Mouse (Mus musculus): ENCODE data around the gene Acd. TPM values are rescaled to one million over a fixed set of nuclear protein-coding genes. Genes with fewer than 3 reads are reported as not detected.

The Acd gene
- polyA plus RNA-seq (2012; rRNA removed): 8.2 and 9.3 TPM in 2 replicates

DNA sequence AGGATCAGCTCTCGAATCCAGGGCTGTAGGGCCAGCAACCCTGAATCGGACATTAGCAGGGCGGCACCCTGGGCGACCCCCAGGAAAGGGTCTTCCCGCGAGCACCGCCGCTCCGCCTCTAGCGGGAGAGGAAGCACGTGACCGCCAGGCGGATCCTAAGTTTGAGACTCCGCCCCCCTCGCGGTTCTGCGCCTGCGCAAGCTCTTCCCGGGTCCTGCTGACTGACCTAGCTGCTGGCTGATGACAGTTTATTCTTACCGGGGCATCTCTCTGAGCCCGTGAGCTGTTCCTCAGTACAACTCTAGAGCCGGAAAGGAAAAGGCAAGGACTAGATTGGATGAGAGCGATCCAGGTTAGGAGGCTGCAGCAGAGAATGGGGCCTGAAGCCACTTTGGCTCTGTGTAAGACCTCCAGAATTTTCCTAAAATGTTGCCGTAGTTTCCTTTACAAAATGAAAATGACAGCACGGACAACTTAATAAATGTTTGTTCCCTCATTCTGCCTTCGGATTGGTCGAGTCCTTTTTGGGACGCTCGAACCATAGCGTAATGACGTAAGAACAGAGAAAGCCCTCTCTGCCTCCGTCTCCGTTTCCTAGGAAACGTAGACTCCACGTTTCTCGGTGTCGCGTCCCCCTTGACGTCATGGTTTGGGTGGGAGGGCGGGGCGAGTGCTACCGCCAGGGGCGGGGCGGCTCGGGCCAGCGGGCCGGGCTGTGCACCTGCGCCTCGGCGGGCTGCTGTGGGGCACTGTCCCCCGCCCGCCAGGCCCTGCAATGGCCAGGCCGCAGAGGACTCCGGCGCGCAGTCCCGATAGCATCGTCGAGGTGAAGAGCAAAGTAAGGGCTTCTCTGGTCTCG, at the start of gene Acd, which contains the start of gene Pard6a:
Gene Acd (minus strand): TSS at position 137 of the 859 bp plus-strand sequence.
Gene Pard6a (plus strand): TSS at position 183 of the 859 bp plus-strand sequence.

DNA sequence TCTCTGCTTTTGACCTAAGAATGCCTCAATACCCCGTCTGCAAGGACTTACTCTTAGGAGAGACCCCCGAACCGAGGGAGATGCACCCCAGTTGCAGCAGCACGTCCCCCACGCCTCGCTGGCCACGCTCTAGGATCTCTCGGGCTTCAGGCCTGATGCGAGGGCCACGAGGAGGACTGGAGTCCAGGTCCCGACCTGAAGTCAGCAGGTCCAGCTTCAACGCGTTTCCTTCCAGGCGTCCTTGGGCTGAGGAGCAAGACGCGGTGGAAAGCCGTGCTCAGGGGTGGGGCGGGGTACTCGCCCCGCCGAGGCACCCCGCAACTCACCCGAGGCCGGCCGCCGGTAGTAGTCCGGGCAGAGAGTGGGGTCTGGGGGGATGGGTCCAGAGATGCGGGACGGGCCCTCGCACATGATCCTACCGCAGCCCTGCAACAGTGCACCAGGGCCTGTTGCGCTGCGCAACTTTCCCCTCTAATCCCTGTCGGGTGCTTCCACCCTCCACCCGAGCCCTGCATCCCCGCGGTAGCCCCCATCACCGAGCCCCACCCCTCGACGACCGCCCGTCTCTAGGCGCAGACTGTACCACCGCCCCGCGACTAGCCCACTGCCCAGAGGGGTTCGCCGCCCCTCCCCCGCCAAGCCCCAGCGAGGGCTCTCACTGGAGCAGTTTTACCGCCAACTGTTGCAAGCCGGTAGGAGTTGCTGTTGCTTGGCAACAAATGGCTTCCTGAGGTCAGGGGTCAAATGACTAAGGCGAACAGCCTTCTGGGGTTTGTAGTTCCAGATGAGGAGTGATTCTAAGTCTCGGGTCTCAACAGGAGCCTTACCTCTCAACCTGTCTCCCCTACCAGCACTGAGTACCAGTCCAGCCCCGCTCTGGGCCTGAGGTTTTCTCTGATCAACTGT, 6.8 kb upstream of the Acd start, which contains the start of the genes 4933405L10Rik and Enkd1:
Gene 4933405L10Rik (plus strand): TSS at position 158 of the 906 bp plus-strand sequence.
Gene Enkd1 (minus strand): TSS at position 713 of the 906 bp plus-strand sequence.

DNA sequence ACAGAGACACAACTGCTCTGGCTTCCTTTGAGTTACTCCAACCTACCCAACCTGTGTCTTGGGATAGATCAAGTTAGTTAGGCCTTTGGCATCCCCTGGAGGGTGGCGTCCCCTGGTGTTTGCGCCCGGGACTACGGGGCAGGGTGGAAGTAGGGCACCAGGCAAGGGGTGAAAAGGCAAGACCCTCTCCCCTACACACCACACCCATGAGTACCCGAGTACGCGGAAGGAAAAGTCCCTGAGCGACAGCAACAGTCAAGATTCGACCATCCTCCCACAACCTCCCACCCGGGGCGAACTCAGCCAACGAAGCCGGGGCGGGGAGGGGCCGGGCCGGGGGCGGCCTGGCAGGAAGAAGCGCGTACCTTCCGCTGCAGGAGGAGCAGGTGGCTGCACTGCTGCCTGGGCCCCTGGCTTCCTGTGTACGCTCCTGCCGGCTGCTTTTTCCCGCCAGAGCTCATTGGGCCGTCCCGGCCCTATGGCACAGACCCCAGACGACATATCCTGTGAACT, 15.1 kb downstream of the Acd start, which contains the start of gene Carmil2:
Gene Carmil2 (plus strand): TSS at position 479 of the 513 bp plus-strand sequence.

Other genes with a start within 250 kb of the Acd start
- 0.69 and 2.4 TPM in 2 replicates for gene Tppp3, start 229.6 kb downstream of the Acd start, polyA plus RNA-seq (2012; rRNA removed)
- gene Zdhhc1, start 204.2 kb downstream of the Acd start, polyA plus RNA-seq (2012; rRNA removed): 1.9 and 2.1 TPM in 2 replicates
- gene Hsd11b2, start 182.3 kb downstream of the Acd start, polyA plus RNA-seq (2012; rRNA removed): 0.85 and 0.98 TPM in 2 replicates
- gene Atp6v0d1, start 135.1 kb downstream of the Acd start, polyA plus RNA-seq (2012; rRNA removed): 32.3 and 42.6 TPM in 2 replicates
- 3.7 and 4.5 TPM in 2 replicates for gene Ripor1, start 95.8 kb downstream of the Acd start, polyA plus RNA-seq (2012; rRNA removed)
- 19.4 and 23.8 TPM in 2 replicates for gene Ctcf, start 64.5 kb downstream of the Acd start, polyA plus RNA-seq (2012; rRNA removed)
- gene Agrp, start 63.7 kb downstream of the Acd start, polyA plus RNA-seq (2012; rRNA removed): 0.05 TPM in 1 of 2 replicates, not detected in the other
- 1.00 and 1.8 TPM in 2 replicates for gene Carmil2, start 14.8 kb downstream of the Acd start, polyA plus RNA-seq (2012; rRNA removed)
- gene Pard6a, start within 50 bp of the Acd start, polyA plus RNA-seq (2012; rRNA removed): 5.7 TPM in 2 replicates
- 0.03 TPM in 1 of 2 replicates, not detected in the other for gene 4933405L10Rik, start 6.6 kb upstream of the Acd start, polyA plus RNA-seq (2012; rRNA removed)
- 7.6 and 8.1 TPM in 2 replicates for gene Enkd1, start 7.1 kb upstream of the Acd start, polyA plus RNA-seq (2012; rRNA removed)
- 1.0 and 1.1 TPM in 2 replicates for gene Gfod2, start 57.6 kb upstream of the Acd start, polyA plus RNA-seq (2012; rRNA removed)
- 48.1 and 64.7 TPM in 2 replicates for gene Ranbp10, start 126.2 kb upstream of the Acd start, polyA plus RNA-seq (2012; rRNA removed)
- gene Tsnaxip1, start 126.6 kb upstream of the Acd start, polyA plus RNA-seq (2012; rRNA removed): 0.02 and 0.06 TPM in 2 replicates
- gene Cenpt, start 152.2 kb upstream of the Acd start, polyA plus RNA-seq (2012; rRNA removed): 22.0 and 25.8 TPM in 2 replicates
- 22.2 and 26.2 TPM in 2 replicates for gene Thap11, start 154.0 kb upstream of the Acd start, polyA plus RNA-seq (2012; rRNA removed)
- 90.9 and 92.1 TPM in 2 replicates for gene Nutf2, start 159.5 kb upstream of the Acd start, polyA plus RNA-seq (2012; rRNA removed)
- 13.8 and 17.0 TPM in 2 replicates for gene Edc4, start 179.8 kb upstream of the Acd start, polyA plus RNA-seq (2012; rRNA removed)
- 0.24 and 0.25 TPM in 2 replicates for gene Nrn1l, start 192.5 kb upstream of the Acd start, polyA plus RNA-seq (2012; rRNA removed)
- gene Pskh1, start 199.3 kb upstream of the Acd start, polyA plus RNA-seq (2012; rRNA removed): 8.4 and 9.5 TPM in 2 replicates
- gene Ctrl, start 232.8 kb upstream of the Acd start, polyA plus RNA-seq (2012; rRNA removed): 0.80 and 1.3 TPM in 2 replicates
- gene Psmb10, start 237.3 kb upstream of the Acd start, polyA plus RNA-seq (2012; rRNA removed): 47.4 and 48.3 TPM in 2 replicates
- gene Lcat, start 242.3 kb upstream of the Acd start, polyA plus RNA-seq (2012; rRNA removed): 34.6 and 40.3 TPM in 2 replicates

Measured in liver, embryonic 14 days (tissue).